Mouse (Mus musculus): ENCODE measurements around the gene Lin28b.
"Not testable (repeated sequence)": the region's sequence is repeated elsewhere in the genome, so short reads cannot be mapped to it uniquely, and the experiment has no call there.

Lin28b gene

DNA sequence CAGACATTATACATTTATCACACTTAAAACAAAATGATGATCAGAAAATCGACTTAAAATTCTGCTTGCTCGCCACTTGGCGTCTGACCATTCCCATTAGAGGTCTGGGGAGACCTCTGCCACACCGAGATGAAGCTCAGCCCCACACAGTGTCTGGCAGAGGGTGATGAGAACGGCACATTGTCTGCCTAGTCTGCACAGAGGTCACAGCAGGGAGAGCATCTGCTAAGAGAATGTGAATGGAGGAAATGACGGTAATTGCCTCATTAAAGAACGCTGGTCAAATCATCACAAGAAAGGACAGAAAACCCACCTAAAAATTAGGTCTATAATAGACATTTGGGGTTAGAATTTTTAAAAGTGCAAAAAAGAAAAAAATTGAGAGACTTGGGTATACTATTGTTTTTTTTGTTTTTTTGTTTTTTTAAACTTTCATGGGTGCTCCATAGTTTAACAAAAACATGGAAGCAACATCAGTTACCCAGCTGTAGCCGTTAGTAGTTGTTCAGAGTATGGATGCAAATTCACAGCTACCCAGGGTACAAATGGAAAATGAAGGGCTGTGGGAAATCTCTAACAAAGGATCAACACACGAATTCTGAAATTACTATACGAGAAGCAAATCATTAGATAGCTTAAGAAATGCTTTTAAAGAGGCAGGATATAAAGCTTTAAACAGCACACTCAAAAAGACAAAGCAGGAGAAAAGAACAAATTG, 75.4 kb downstream of the Lin28b start:
- no peak for DNase-seq

DNA sequence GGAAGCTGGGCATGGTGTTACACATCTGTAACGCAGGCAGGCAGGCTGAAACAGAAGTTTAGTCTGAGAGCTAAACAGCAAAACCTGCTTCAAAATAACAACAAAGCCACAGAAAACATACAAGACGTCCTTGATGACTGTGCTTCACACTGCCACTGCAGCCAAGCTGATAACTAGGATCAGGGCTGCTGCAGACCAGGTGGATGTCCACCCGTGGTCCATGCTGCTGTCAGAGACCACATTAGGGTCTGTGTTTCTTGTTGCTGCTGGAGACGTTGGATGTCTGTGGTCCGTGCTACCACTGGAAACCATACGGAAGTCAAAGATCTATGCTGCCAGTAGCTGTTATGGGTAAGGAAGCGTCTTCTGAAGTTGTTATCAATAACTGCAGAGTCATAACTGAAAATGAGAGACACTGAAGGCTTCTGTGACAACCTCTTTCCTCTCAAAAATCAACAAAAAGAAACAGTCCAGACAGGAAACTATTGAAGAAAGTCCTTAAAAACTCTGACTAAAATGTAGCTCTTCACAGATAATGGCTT, 86.4 kb downstream of the Lin28b start:
- DNase-seq = no peak

DNA sequence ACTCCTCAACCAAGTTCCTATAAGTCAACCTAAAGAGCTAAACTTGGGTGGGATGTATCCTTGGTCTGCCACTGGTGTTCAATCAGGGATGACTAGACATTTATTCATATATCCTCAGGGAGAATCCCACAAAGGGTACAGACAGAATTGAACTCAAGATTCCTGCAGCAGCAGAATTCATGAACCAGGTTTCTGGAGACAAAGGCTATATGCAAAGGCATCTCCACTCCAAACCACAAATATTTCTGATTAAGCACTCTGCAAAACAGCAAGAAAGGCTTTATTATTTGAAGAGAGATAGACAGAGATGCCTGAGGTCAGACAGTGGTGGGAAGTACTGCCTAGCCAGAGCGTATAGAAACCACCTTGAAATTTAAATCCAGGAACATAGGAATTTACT, 88.0 kb downstream of the Lin28b start:
- DNase-seq = no peak

DNA sequence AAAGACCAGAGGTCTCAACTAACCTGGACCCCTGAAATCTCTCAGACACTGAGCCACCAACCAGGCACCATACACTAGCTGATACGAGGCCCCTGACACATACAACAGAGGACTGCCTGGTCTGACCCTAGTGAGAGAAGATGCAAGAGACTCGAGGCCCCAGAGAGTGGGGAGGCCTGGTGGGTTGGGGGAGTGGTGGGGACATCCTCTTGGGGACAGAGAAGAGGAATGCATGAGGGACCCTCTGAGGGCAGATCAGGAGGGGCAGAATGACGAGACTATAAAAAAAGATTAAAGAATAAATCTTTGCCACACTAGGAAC, 103.6 kb downstream of the Lin28b start:
- no peak for DNase-seq

DNA sequence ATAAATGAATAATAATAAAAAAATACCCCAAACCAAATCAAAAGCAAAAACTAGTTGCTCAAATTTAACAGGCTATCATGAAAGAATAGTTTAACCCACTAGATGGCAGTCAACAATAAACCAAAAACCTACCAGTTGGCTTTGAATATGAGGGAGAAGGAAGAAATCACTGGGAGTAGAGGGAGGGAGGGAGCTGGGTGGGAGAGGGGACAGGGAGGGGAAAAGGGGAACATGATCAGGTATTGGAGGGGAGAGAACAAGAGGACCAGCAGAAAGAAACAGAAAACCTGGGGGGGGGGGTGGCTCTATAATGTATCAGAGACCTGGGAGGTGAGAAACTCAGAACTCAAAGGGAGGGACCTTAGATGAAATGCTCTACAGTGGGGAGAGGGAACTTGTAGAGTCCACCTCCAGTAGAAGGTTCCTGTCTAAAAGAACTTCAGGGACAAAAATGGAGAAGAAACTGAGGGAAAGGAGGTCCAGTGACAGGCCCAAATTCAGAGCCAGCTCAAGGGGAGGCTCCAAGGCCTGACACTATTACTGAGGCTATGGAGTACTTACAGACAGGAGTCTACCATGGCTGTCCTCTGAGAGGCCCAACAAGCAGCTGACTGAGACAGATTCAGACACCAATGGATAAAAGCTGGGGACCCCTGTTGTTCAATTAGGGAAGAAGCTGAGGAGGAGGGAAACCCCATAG, 104.1 kb downstream of the Lin28b start:
- DNase-seq = no peak

DNA sequence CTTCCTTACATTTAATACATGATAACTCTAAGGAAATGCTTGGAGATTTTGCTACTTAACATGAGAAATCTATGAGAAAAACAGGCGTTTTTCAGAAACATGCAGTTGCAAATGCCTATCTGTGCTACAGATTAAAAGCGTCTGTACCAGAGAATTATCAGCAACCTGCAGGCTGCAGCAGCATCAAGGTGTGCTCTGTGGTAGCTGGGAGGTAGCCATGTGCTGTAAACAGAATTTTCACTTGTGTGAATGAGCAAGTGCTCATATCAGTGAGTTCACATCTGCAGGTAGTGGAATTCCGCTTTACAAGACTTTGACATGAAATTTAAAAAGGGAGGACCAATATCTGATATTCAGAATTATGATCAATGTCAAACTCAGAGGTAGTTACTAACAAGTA, 107.9 kb downstream of the Lin28b start:
- no peak for DNase-seq

DNA sequence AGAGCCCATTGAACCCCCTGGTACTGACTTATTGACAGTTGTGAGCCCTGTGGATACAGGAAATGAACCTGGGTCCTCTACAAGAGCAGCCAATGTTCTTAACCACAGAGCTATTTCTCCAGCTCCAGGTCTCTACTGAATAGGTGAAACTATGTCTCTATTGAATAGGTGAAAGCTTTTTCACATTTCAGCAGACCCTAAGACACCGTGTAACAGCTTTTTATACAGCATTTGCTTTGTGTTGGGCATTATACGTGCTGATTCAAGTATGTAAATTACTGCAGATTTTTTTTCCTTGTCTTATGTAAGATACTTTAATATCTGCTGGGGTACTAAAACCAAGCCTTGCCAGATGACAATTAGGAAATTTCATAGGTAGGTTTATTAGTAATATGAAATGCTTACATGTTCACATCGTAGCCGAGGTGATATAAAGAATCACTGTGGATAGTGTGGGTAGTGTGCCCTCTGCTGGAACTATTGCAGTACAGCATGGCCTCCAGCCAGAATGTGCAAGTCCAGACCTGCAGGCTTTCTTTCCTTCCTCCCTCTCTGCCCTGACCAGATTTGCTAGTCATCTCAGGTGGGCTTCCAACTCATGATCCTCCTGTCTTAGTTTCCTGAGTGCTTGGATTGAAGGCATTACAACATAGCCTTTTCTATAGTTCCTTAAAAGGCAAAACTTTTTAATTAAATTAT, 113.1 kb downstream of the Lin28b start:
- DNase-seq = peak; percentile 70

DNA sequence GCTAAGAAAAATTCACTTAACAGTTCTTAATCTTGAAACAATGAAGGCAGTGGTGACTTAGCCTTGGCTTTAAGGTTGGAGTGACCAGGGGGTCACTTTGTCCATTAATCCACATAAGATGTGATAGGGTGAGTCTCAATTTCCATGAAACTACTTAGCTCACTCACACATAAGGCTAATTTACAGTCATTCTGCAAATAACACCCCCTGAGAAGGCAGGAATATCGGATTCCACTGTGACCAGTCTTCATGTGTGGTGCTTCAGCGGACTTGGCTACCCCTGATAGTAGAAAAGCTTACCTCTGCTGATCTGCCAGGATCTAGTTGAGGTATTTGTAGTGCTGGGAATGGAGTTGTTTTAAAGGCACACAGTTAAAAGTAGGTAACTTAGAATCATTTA, 115.7 kb downstream of the Lin28b start:
- no peak for DNase-seq

DNA sequence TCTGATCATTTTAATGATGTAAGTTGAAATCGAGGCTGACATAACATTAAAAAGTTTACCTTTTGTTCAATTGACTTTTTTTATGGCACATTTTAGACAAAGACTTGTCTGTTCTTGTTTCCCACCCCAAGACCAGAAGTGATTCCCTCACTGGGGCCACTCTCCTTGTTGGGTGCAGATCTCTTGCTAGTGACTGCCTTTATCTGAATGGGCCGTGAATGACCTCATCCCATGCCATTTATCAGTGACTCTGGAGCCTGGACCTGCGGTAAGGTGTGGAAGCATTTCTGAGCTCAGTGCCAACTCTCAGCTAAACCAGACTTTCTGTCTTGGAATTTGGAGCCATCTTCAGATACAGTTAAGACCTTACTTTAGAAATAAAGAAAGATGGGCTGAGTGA, 116.6 kb downstream of the Lin28b start:
- no peak for DNase-seq

DNA sequence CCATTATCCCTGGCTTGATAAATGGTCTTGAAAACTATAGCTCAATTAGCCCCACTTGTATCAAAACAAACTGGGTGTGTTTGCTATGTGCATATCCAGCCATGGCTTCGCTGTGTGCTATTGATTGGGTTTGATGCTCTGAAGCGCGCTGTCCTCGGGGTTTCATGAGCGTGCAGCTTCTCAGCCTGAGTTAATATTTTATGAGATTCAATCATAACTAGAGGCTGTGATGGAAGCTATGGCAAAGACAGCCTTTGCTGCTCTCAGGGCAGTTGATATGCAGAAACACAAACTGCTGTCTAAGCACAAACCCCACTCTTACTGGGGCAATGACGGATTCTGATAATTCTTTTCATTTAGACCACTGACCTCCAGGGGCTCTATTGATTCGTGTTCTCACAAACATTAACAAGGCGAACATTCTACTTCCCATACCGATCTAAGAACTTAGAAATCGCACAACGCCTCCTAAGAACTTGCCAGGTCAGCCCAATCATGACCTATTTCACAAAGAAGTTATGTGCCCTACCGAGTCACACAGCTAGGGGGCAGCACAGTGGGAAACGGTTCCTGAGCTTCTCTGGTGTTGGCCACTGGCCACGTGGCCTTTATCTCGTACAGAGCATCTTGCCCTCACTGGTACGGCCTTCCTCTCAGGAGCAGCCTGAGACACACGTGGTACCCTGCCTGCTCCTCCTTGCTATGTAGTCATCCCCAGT, 119.0 kb downstream of the Lin28b start:
- DNase-seq = no peak

DNA sequence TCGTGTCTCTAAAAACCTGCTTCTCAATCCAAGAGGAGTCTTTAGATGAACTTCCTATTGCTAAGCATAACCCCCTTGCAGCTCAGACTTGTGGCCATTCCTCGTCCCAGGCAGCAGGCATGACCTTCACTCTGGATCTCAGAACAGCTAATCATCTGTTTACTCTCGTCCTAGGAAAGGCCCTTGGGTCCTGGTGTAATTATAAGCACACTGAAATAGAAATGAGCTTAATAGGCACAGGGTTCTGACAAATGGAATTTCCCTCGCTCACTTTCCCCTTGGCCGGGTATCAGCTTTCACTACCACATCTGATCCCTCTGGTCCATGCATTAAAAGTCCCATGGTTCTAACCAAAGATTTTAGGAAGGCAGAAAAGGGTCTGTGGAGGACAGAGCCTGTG, 122.8 kb downstream of the Lin28b start:
- DNase-seq = no peak

DNA sequence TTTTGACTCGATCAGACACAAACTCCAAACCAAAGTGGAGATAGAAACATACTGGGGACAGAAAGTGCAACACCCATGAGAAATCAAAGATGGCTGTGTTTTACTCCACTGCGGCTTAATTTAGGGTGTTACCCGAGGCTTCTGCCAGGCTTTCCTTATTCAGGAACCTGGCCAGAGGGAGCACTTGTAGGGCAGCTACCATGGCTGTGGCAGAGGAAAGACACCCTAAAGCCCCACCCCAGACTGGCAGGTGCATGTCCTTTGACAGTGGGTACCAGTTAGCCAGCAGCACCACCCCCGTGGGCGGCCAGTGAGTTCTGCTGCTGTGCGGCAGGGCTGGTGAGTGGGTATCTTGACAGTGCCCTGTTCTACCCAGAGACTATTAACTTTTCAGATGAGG, 130.1 kb downstream of the Lin28b start:
- no peak for DNase-seq

DNA sequence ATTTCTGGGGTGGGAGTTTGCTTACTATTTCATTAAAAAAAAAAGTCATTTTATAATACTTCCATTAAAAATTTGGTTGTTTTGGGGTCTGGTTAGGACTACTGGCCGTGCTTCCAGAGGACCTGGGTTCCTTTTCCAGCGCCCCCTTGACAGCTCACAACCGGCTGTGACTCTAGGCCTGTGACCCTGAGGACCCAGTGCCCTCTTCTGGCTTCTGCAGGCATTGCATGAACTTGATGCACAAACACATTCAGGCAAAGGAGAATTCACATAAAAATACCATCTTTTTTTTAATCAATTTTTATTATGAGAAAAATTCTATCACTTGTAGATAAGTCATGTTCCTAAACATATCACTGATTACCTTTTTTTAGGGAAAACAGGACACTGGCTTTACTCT, 138.1 kb downstream of the Lin28b start:
- DNase-seq = not testable (repeated sequence)

DNA sequence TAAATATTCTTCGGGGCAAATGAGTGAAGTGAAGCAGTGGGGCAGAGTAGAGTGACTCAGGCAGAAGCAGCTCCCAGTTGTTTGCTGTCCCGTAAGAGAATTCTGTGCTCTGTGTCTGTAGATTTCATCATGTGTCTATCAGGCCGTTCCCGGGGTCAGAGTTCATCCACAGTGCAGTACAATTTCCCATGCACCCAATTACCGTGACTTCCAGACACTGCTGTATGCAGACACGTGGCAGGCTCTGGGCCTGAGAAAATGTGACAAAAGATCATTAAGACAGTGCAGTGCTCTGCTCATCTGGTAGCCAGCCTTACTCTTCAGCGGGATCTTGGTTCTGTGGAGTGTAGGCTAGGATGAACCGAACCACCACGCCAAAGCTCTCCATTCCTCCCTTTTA, 141.0 kb downstream of the Lin28b start:
- no peak for DNase-seq

DNA sequence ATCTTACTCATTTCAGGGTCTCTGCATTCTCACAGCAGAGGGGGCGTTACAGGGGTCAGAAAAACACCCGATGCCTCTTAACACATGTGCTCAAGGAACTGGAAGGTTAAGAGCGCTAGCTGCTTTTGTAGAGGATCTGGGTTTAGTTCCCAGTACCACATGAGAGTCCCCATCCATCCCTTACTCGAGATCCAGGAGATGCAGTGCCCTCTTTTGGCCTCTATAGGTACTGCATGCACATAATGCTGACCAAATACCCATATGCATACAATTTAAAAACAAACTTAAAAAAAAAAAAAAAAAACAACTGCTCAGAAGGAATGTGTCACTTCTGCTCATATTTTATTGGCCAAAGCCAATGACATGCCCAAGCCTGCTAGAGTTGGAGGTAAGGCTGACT, 141.8 kb downstream of the Lin28b start:
- no peak for DNase-seq

DNA sequence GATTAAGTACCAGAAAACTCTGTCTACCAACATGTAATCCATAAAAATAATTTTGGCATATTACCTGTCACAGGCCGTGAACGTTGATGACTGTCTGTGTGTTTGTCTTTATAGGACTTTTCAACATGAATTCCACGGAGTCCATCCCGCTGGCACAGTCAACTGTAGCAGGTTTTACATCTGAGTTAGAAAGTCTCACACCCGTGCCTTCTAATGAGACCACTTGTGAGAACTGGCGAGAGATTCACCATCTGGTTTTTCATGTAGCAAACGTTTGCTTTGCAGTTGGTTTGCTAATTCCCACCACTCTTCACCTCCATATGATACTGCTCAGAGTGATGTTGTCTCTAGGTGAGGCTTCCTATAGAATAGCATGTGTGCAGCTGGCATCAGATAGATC, 147.1 kb downstream of the Lin28b start:
- no peak for DNase-seq

DNA sequence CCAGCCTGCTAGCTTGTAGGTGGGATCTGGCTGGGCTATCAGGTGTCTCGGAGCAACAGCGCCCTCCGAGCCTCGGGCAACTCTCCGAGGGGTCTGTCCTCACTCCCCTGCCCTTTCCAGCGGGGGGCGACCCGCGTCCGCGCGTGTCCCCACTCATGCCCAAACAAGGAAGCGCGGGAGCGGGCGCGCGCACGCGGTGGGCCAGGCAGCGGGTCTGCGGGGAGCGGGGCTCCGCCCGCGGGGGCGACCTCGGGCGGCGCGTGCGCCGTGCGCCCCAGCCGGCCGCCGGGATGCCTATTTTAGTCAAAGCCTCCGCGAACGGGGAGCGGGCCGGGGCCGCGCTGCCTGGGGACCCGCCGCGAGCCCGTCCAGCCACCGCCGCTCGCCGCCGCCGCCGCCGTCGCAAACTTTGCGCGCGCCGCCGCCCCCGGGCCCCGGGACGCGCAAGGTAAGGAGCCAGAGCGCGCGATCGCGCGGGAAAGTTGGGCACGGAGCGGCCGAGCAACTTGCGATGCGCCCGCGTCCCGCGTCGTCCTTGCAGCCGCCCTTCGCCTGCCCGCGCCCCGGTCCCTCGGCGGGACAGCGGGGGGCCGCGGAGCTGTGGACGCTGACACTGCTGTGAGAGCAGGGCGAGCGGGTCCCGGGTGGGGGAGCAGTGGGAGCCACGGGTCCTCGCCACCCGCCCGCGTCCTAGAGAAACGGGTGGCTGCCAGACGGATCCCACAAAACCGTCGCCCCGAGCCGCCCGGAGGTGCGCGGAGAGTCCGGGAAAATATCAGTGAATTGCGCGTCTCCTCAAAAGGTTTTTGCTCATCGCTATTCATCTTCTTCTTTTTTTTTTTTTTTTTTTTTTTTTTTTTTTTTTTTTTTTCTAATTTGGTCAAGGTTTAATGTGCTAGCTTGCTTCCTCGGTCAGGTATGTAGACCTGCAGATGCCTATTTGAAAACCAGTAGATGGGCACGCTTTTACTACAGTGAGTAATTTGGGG, 150.5 kb downstream of the Lin28b start, which contains the start of gene Bves:
Bves (plus strand) TSS at position 339 of the 989 bp plus-strand sequence.
- DNase-seq = peak; percentile 46

DNA sequence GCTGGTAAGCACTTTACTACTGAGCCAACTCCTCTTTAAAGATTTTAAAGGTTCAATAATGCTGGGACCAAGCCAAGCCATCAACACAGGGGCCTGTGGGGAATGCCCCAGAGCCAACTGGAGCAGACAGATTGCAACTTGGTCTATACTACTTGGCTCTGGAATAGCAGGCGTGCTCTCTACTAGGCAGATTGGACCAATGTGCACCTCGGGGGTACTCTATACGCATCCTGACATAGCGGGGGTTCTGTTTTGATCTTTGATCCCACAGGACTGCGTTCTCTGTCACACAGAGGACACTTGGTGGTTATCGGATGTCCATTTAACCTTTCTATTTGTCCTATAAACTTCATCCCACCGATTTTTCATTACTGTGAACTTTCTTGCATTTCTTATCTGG, 151.3 kb downstream of the Lin28b start:
- DNase-seq = no peak

DNA sequence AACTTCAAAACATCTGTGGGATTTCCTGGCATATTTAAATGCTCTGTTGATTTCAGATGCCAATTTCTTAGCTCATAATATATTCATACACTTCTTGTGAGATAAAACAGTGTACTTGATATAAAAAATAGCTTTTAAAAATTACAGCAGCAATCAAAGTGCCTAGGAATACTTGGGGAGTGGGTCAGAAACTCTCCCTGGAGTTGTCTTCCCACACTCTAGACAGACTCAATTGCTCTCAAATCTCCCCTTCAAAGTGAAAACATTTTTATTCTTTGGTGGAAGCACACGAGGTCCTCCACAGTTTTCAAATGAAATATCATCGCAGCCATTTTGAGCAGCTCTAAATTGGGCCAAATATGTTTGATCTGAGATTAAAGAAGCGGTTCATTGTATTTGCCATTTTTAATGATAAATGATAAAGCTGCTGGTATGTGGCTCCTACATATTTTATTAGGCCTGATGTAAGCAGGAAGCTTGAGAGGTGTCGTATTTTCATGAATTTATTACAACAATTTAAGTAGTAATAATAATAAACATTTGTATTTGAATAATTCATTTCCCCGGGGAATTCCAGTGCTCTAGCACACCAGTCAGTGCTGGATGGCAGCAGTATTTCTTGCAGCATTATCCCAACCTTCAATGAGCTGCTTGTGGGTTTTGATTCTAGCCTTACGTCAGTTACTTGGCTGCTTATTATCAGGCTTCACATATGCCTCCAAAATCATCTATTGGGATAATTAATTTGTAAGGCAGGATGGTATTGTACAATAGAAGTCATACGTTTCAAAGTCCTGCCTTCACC, 157.8 kb downstream of the Lin28b start:
- no peak for DNase-seq

Data from kidney, postnatal 10 days (tissue).